Mouse (Mus musculus) T-helper 1 cell (primary cell): ENCODE measurements at regions not wholly inside any gene's neighbourhood (a gene's known extent, or its start where the extent isn't known, plus 50 kb on each side); places are given as distances from the start of the nearest gene placed in this dataset.

ENCODE experiments used
- in situ Hi-C: fragments of 300-600 bp; cut with MboI, MseI; formaldehyde crosslinking; loops from one replicate; pipeline ENCODE4 v1.15.1; 2025; ENCODE audit warnings: high pct_unique_total_duplicates

DNA sequence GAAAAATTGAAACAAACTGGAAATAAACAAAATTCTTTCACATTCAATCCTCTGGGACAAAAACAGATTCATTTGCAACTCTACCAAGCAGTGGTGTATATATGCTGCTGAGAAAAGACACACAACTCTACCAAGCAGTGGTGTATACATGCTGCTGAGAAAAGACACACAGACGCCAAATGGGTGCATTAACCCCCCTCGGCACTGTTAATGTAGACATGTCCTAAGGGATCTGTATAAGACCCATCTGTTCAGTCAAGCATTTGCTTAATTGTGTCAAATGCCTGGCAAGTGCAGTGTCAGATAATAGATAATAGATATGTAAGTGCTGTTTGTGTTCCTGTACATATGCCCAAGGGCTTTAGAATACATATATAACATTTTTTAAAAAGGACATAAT lies 1035.2 kb upstream of the B3galt2 start:
- in situ Hi-C loops, result loop anchor here (25.0 kb wide), 1 partner anchor 857 kb away; no protein-coding TSS in a partner anchor

DNA sequence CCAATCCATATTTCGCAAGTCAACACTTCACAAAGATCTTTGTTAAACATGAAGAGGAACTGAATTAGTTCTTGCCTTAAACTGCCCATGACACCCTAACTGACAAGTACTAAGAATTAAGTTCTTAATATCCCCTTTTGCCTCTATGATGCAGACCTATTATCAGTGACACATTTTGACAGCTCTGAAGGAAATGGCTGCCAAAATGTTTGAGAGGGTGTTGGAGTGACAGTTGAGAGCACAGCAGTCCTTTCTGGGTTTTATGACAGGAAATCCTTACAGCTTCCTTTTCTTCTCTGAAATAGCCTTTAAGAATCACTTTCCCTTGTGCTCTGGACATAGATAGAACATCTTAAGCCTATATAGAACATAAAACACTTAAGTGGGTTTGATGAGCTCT lies 1034.4 kb upstream of the B3galt2 start:
- in situ Hi-C loops, result loop anchor here (25.0 kb wide), 1 partner anchor 856 kb away; no protein-coding TSS in a partner anchor

DNA sequence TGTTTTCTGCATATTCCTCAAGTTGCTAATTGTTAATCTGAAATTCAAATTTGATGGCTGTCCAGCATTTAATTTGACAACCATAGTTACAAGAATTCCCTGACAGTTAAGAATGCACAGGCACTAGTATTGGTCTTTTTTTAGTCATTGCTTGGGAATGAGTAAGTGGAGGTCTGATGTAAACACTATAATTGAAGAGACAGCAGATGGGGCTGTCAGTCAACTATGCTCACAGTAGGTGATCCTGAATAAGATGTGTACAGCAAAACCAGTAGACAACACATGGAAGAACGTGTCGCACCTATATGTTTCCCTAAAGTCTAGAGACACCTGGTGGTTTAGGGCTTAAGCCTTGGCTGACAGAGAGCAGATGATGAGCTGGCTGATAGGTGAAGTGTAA lies 1019.0 kb upstream of the B3galt2 start:
- in situ Hi-C loops, result loop anchor here (25.0 kb wide), 1 partner anchor 841 kb away; no protein-coding TSS in a partner anchor

DNA sequence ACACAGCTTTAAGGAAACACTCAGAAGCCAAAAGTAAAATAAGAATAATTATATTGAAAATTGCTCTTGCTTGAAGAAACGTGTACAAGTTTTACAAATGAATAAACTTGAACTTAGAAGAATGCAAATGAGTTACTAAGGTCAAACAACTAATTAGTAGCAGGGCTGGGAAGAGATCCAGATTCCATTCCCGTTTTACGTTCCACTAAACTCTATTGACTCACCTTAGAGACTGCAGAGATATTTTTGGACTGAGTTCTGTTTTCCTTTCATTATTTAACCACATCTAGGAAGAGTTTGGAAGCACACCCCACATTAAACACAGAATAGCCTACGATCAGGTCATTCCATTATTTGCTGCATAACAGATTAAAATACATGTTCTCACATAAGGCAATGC lies 1016.2 kb upstream of the B3galt2 start:
- in situ Hi-C loops, result loop anchor here (25.0 kb wide), 1 partner anchor 838 kb away; no protein-coding TSS in a partner anchor

DNA sequence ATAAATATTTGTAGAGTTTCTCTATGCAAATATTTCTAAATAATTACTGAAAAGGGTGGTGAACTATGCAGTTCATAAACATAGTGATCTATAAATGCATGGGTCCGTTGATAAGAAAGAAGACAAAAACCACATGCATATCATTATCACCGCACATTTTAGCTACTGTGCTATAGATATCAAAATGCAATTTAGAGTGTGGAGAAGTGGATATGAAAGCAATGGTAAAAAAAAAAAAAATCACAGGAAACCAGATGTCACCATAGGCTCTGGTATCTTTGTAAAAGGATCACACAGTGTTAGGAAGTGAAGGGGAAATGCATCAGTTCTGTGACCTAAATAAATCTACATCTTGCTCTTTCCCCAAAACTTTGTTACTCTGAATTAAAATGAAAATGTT lies 985.2 kb upstream of the B3galt2 start:
- in situ Hi-C loops, result no loop called here

DNA sequence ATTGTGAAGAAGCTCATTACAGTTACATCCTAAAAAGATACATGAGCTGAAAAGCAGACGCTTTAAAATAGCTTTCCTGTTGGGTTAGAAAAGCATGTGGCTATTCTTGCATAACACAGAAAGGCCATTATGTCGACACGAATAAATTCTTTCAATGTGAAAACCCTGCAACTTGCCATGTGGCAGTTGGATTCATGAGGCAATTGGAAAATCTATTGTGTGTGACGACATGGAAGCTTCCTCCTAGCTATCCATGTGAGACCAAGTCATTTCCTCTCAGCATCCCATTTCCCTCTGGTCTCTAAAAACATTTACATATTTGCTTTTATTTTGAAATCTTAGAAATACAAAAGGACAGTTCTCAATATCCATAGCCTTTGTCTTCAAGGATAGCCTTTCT lies 975.2 kb upstream of the B3galt2 start:
- in situ Hi-C loops, result no loop called here

DNA sequence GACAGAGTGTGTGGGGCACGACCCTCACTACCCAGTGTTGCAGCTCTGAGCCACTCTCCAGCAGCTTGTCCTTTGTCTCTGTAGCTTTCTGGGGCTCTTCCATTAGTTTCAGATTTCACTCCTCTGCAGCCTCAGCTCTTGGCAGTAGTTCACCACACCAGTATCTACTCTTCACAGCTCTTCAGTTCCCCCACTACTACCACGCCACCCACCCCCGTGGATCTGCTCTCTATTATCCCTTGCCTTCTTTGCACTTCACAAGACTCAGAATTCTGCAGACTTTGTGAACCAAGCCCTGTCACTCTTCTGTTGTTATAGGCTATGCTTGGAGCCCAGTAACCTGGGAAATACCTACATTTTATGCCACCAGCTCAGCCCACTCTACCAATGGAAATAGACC lies 960.5 kb upstream of the B3galt2 start:
- in situ Hi-C loops, result no loop called here

DNA sequence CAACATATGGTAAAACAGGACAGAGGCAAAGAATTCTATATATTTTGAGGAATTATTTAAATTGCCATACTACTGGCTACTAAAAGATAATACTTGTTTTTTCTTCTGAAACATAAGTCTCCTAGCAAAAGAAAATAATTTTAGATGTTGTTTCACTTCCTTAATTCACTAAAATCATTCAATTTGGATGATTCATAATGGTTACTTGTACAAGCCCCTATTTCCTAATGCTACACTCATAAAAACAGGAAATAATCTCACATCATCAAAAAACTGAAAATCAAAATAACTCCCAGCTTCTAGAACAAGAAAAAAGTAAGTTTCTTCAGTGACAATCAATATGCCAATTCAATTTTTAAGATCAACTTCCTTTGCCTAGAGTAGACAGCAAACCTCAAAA lies 951.6 kb upstream of the B3galt2 start:
- in situ Hi-C loops, result no loop called here

DNA sequence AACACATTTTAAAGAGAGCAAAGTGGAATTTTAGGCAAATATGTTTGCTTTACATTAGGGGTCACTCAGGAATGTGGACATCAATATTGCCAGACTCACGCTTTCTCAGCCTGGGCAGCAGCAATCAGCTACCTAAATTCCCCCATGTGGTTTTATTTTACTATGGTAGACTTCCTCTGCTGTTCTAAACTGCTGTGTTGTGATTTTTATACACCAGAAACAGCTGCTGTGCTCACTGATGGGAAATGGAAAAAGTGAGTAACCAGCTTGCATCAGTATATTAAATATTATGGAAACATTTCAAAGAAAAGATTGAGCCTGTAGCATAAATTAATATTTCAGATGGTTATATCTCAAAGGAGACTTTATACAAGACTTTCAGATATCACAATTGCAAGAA lies 945.3 kb upstream of the B3galt2 start:
- in situ Hi-C loops, result no loop called here

DNA sequence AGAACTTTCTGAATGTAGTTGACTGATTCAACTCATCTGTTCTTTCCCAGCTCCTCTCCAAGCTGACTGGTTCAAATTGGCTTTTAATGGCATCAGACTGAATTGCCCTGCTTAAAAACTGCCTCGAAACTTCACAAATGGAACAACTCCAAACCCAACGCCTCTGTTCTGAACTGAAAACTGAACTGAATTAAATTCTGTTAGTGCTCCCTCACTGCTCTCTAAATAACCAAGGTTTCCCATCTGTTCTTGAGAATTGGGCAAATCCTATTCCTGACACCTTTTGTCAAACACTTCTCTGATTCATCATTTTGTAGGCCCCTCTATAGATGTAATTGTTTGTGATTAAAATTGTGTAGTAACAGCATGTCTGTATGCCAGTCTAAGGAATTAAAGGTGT lies 932.2 kb upstream of the B3galt2 start:
- in situ Hi-C loops, result no loop called here

DNA sequence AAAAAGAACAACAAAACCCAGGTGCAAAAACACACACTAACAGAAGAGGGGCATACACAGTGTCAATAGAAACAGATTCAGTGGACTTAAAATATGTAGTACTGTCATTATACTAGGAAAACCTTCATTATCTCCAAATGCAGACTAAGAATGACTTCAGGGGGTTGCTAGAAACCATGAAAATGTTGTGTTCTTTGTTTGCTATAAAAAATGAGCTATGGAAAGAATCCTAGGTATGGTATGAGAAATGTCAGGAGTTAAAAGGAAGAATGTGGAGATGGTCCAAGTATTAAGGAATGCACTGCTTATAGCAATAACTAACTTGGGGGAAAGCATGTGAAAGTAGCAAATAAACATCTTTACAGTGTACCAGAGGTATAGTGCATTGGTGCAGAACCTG lies 910.2 kb upstream of the B3galt2 start:
- in situ Hi-C loops, result no loop called here

DNA sequence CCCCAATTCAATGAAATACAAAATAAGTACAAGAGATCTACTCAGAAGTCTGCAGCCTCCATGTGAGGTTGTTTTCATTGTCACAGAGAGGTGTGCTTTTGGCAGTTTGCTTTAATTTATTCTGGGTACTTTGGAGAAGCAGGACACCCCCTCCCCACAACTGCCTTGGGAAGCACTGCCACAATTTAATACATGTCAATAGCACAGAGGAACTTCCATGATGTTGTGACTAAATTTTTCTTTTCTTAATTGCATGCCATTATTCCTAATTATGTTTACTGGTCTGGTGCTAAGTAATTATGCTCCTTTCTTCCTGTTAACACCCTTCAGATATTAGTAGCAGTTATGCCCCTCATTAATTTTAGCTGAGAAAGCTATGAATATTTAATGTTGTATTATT lies 906.4 kb upstream of the B3galt2 start:
- in situ Hi-C loops, result no loop called here

DNA sequence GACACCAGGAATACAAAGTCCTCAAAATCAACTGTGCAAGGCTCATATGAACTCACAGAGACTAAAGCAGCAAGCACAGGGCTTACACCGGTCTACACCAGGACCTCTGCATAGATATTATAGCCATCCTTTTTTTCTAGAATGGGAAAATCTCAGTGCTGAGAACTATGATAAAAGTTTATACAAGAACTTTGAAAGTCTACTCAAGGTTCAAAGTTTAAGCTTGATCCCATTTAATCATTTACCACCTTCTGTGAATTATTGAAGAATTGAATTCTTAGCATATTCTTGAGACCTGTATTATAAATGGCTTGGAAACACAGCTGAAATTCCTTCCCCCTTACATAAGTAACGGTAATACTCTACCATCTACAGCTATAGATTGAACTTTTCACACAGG lies 902.1 kb upstream of the B3galt2 start:
- in situ Hi-C loops, result no loop called here

DNA sequence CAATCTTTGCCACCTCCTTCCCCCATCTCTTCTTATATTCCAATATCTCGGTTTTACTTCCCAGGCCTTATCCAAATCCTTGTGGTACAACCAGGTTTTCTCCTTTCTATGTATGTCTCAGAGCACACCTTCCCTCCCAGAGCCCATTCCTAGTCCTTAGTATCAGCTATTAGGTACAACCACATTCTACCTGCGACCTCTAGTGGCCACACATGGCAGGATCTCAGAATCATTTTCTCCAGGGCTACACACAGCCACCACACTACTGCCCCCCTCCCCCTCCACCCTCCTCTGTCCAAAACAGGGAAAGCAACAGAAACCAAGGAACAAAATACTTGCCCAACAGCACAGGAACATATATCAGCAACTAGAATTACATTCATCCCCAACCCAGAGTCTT lies 898.2 kb upstream of the B3galt2 start:
- in situ Hi-C loops, result no loop called here

DNA sequence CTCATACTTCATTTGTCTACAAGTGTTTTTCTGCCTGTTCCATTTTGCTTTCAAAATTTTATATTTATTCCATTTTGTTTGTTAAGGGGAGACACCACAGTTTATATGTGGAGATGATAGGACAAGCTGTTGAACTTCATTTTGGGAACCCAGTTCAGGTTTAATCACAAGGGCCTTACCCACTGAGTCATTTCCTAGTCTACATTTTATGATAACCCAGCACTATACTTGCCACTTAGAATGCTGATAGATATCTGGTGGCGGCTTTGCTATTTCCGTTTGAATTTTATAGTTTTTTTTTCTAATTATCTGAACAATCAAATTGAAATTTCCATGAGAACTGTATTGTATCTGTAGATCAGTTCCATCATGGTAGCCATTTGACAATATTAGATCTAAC lies 869.5 kb upstream of the B3galt2 start:
- in situ Hi-C loops, result no loop called here
